Mouse (Mus musculus): ENCODE results near the gene Ica1.
A peak's percentile ranks its signal among the peaks of the same experiment; 100 is the strongest.

The Ica1 gene

GRCm38 (mm10) chr6:8683379-8683778 is 94.9 kb downstream of the Ica1 start:
- no peak for DNase-seq

- DNase-seq = no peak
Measured at GRCm38 (mm10) chr6:8680931-8681330, 97.4 kb downstream of the Ica1 start.

- DNase-seq = no peak
Measured at GRCm38 (mm10) chr6:8673013-8673412, 105.3 kb downstream of the Ica1 start.

- no peak for DNase-seq
Measured at GRCm38 (mm10) chr6:8669343-8669742, 108.9 kb downstream of the Ica1 start.

GRCm38 (mm10) chr6:8668013-8668811 is 110.1 kb downstream of the Ica1 start:
- DNase-seq = no peak

- no peak for DNase-seq
Measured at GRCm38 (mm10) chr6:8665786-8666185, 112.5 kb downstream of the Ica1 start.

- no peak for DNase-seq
Measured at GRCm38 (mm10) chr6:8664956-8665355, 113.3 kb downstream of the Ica1 start.

GRCm38 (mm10) chr6:8663092-8663740 is 115.1 kb downstream of the Ica1 start:
- no peak for DNase-seq

GRCm38 (mm10) chr6:8661404-8661803 is 116.9 kb downstream of the Ica1 start:
- DNase-seq = no peak

- no peak for DNase-seq
Measured at GRCm38 (mm10) chr6:8660076-8660475, 118.2 kb downstream of the Ica1 start.

- DNase-seq = no peak
Measured at GRCm38 (mm10) chr6:8659194-8659959, 118.9 kb downstream of the Ica1 start.

- DNase-seq = no peak
Measured at GRCm38 (mm10) chr6:8658431-8658830, 119.9 kb downstream of the Ica1 start.

GRCm38 (mm10) chr6:8657459-8657858 is 120.8 kb downstream of the Ica1 start:
- no peak for DNase-seq

- no peak for DNase-seq
Measured at GRCm38 (mm10) chr6:8655454-8655853, 122.8 kb downstream of the Ica1 start.

- DNase-seq = no peak
Measured at GRCm38 (mm10) chr6:8650413-8650812, 127.9 kb downstream of the Ica1 start.

- DNase-seq = no peak
Measured at GRCm38 (mm10) chr6:8649295-8649865, 128.9 kb downstream of the Ica1 start.

GRCm38 (mm10) chr6:8648185-8648901 is 129.9 kb downstream of the Ica1 start:
- DNase-seq = no peak

GRCm38 (mm10) chr6:8647513-8648184 is 130.6 kb downstream of the Ica1 start:
- peak; percentile 39 for DNase-seq

- DNase-seq = no peak
Measured at GRCm38 (mm10) chr6:8645708-8646107, 132.6 kb downstream of the Ica1 start.

GRCm38 (mm10) chr6:8644703-8645102 is 133.6 kb downstream of the Ica1 start:
- DNase-seq = peak; percentile 11

GRCm38 (mm10) chr6:8640863-8641262 is 137.4 kb downstream of the Ica1 start:
- no peak for DNase-seq

- no peak for DNase-seq
Measured at GRCm38 (mm10) chr6:8639526-8639925, 138.8 kb downstream of the Ica1 start.

Data from liver (tissue).